Mouse (Mus musculus) bone marrow macrophage, adult 2 months (primary cell): ENCODE results near the gene Samd11.

Experiments
- CTCF ChIP-seq: IDR thresholded peaks from 2 replicates; pipeline ENCODE4 v1.5.1; 2012; ENCODE audit warnings: low read depth, mild to moderate bottlenecking, low read length, moderate library complexity
- POLR2A ChIP-seq: IDR thresholded peaks from 2 replicates; pipeline ENCODE4 v1.6.1; 2012; ENCODE audit warnings: mild to moderate bottlenecking, low read depth, low read length, borderline replicate concordance

GRCm38 (mm10) chr4:156235808-156236533 is 19.5 kb downstream of the Samd11 start, which contains the start of gene Noc2l:
- TF ChIP-seq POLR2A = no peak
- no peak for TF ChIP-seq CTCF
